Mouse (Mus musculus): ENCODE data around the gene Hinfp. TPM values are rescaled to one million over a fixed set of nuclear protein-coding genes. Genes with fewer than 3 reads are reported as not detected.

The Hinfp gene
- polyA plus RNA-seq, 1 experiment from 2014 or later: 12.1 TPM

GRCm38 (mm10) chr9:44318076-44318825 lies 12.8 kb upstream of the Hinfp start:
- peaks cover 13 to 25% of the 10 kb centered on the region in 2 experiments for H3K4me1 ChIP-seq (ENCODE audit: control insufficient read depth in 2 of 2, insufficient read depth in 2 of 2, low read length in 2 of 2)
- H3K27ac ChIP-seq (replicated peaks in 1 of 2; ENCODE audit: control insufficient read depth in 1 of 2, insufficient read depth in 1 of 2, low read depth in 2 of 2, low read length in 2 of 2): no peak overlapping the region
- 51% methylated on average over 5 of the region's 5 CpGs for WGBS
- peaks cover 33% of the 10 kb centered on the region for H3K36me3 ChIP-seq (ENCODE audit: control insufficient read depth, insufficient read depth, low read length)
- ATAC-seq (ENCODE audit: insufficient number of reproducible peaks, insufficient read depth, low FRiP score, low read depth): no peak
- peak overlapping the region; percentile 91 for H3K9ac ChIP-seq (ENCODE audit: low read length)
- peak overlapping the region in 1 of 2 experiments; percentile 93; a peak in 1 of 4 replicates for H3K4me3 ChIP-seq (ENCODE audit: control insufficient read depth in 1 of 2, insufficient read depth in 1 of 2, low read depth in 1 of 2, low read length in 2 of 2)
- H3K9me3 ChIP-seq (ENCODE audit: control insufficient read depth, low read length): no peaks in the 10 kb centered on the region
- H3K4me2 ChIP-seq (ENCODE audit: low read length): peak overlapping the region; percentile 91
- no peaks in the 10 kb centered on the region for H3K27me3 ChIP-seq (ENCODE audit: control insufficient read depth, insufficient read depth, low read length)

- Histone ChIP-seq H3K4me1 (ENCODE audit: control insufficient read depth in 2 of 2, insufficient read depth in 2 of 2, low read length in 2 of 2) (peaks cover 13 to 25% of the 10 kb centered on the region in 2 experiments), H3K9me3 (ENCODE audit: control insufficient read depth, low read length) (no peaks in the 10 kb centered on the region), H3K27me3 (ENCODE audit: control insufficient read depth, insufficient read depth, low read length) (no peaks in the 10 kb centered on the region), H3K4me2 (ENCODE audit: low read length) (0 out of 2 replicates have a peak overlapping the region, but pooled peaks have one; percentile 91), H3K9ac (ENCODE audit: low read length) (no peak overlapping the region), H3K36me3 (ENCODE audit: control insufficient read depth, insufficient read depth, low read length) (peaks cover 41% of the 10 kb centered on the region), H3K27ac (replicated peaks in 1 of 2; ENCODE audit: control insufficient read depth in 1 of 2, insufficient read depth in 1 of 2, low read depth in 2 of 2, low read length in 2 of 2) (no peak overlapping the region), H3K4me3 (ENCODE audit: control insufficient read depth in 1 of 2, insufficient read depth in 1 of 2, low read depth in 1 of 2, low read length in 2 of 2) (no peak overlapping the region)
- ATAC-seq (ENCODE audit: insufficient number of reproducible peaks, insufficient read depth, low FRiP score, low read depth): no peak
- WGBS: 76% methylated on average over 4 of the region's 4 CpGs
These were observed 12.0 kb upstream of the Hinfp start for GRCm38 (mm10) chr9:44317452-44317851.

- no peaks in the 10 kb centered on the region for H3K9me3 ChIP-seq (ENCODE audit: control insufficient read depth, low read length)
- no peak overlapping the region for H3K9ac ChIP-seq (ENCODE audit: low read length)
- 91% methylated on average over 18 of the region's 18 CpGs for WGBS
- peaks cover 42% of the 10 kb centered on the region for H3K36me3 ChIP-seq (ENCODE audit: control insufficient read depth, insufficient read depth, low read length)
- peaks cover 19 to 25% of the 10 kb centered on the region in 2 experiments for H3K4me1 ChIP-seq (ENCODE audit: control insufficient read depth in 2 of 2, insufficient read depth in 2 of 2, low read length in 2 of 2)
- no peak for ATAC-seq (ENCODE audit: insufficient number of reproducible peaks, insufficient read depth, low FRiP score, low read depth)
- no peak overlapping the region for H3K4me3 ChIP-seq (ENCODE audit: control insufficient read depth in 1 of 2, insufficient read depth in 1 of 2, low read depth in 1 of 2, low read length in 2 of 2)
- no peaks in the 10 kb centered on the region for H3K27me3 ChIP-seq (ENCODE audit: control insufficient read depth, insufficient read depth, low read length)
- H3K4me2 ChIP-seq (ENCODE audit: low read length): no peak overlapping the region
- H3K27ac ChIP-seq (replicated peaks in 1 of 2; ENCODE audit: control insufficient read depth in 1 of 2, insufficient read depth in 1 of 2, low read depth in 2 of 2, low read length in 2 of 2): no peak overlapping the region
These were observed 9.4 kb upstream of the Hinfp start for GRCm38 (mm10) chr9:44314910-44315309.

GRCm38 (mm10) chr9:44314257-44314547 lies 8.7 kb upstream of the Hinfp start:
- no peak overlapping the region for H3K9ac ChIP-seq (ENCODE audit: low read length)
- no peak overlapping the region for H3K4me2 ChIP-seq (ENCODE audit: low read length)
- H3K4me3 ChIP-seq (ENCODE audit: control insufficient read depth in 1 of 2, insufficient read depth in 1 of 2, low read depth in 1 of 2, low read length in 2 of 2): no peak overlapping the region
- 69% methylated on average over 4 of the region's 4 CpGs for WGBS
- peaks cover 42% of the 10 kb centered on the region for H3K36me3 ChIP-seq (ENCODE audit: control insufficient read depth, insufficient read depth, low read length)
- no peak overlapping the region for H3K27ac ChIP-seq (replicated peaks in 1 of 2; ENCODE audit: control insufficient read depth in 1 of 2, insufficient read depth in 1 of 2, low read depth in 2 of 2, low read length in 2 of 2)
- H3K27me3 ChIP-seq (ENCODE audit: control insufficient read depth, insufficient read depth, low read length): no peaks in the 10 kb centered on the region
- no peaks in the 10 kb centered on the region for H3K9me3 ChIP-seq (ENCODE audit: control insufficient read depth, low read length)
- peaks cover 19 to 24% of the 10 kb centered on the region in 2 experiments for H3K4me1 ChIP-seq (ENCODE audit: control insufficient read depth in 2 of 2, insufficient read depth in 2 of 2, low read length in 2 of 2)
- ATAC-seq (ENCODE audit: insufficient number of reproducible peaks, insufficient read depth, low FRiP score, low read depth): no peak

GRCm38 (mm10) chr9:44313476-44314256 lies 8.2 kb upstream of the Hinfp start:
- Histone ChIP-seq H3K4me1 (ENCODE audit: control insufficient read depth in 2 of 2, insufficient read depth in 2 of 2, low read length in 2 of 2) (peaks cover 16 to 18% of the 10 kb centered on the region in 2 experiments), H3K4me3 (ENCODE audit: control insufficient read depth in 1 of 2, insufficient read depth in 1 of 2, low read depth in 1 of 2, low read length in 2 of 2) (no peak overlapping the region), H3K4me2 (ENCODE audit: low read length) (no peak overlapping the region), H3K9me3 (ENCODE audit: control insufficient read depth, low read length) (no peaks in the 10 kb centered on the region), H3K27me3 (ENCODE audit: control insufficient read depth, insufficient read depth, low read length) (no peaks in the 10 kb centered on the region), H3K27ac (replicated peaks in 1 of 2; ENCODE audit: control insufficient read depth in 1 of 2, insufficient read depth in 1 of 2, low read depth in 2 of 2, low read length in 2 of 2) (no peak overlapping the region), H3K36me3 (ENCODE audit: control insufficient read depth, insufficient read depth, low read length) (peaks cover 42% of the 10 kb centered on the region), H3K9ac (ENCODE audit: low read length) (no peak overlapping the region)
- ATAC-seq (ENCODE audit: insufficient number of reproducible peaks, insufficient read depth, low FRiP score, low read depth): no peak
- 70% methylated on average over 19 of the region's 19 CpGs for WGBS

GRCm38 (mm10) chr9:44311136-44312134 lies 6.0 kb upstream of the Hinfp start:
- Histone ChIP-seq H3K4me2 (ENCODE audit: low read length) (peak overlapping the region; percentile 43), H3K27ac (replicated peaks in 1 of 2; ENCODE audit: control insufficient read depth in 1 of 2, insufficient read depth in 1 of 2, low read depth in 2 of 2, low read length in 2 of 2) (peak overlapping the region; percentile 18 to 48; a peak in 1 of 4 replicates), H3K27me3 (ENCODE audit: control insufficient read depth, insufficient read depth, low read length) (no peaks in the 10 kb centered on the region), H3K4me3 (ENCODE audit: control insufficient read depth in 1 of 2, insufficient read depth in 1 of 2, low read depth in 1 of 2, low read length in 2 of 2) (peak overlapping the region in 1 of 2 experiments; percentile 1; a peak in 1 of 4 replicates), H3K9ac (ENCODE audit: low read length) (no peak overlapping the region; the same call in 1 of the 2 replicates), H3K9me3 (ENCODE audit: control insufficient read depth, low read length) (no peaks in the 10 kb centered on the region), H3K36me3 (ENCODE audit: control insufficient read depth, insufficient read depth, low read length) (peaks cover 39% of the 10 kb centered on the region), H3K4me1 (ENCODE audit: control insufficient read depth in 2 of 2, insufficient read depth in 2 of 2, low read length in 2 of 2) (peaks cover 6% of the 10 kb centered on the region in 2 experiments; a peak in 3 of 4 replicates)
- ATAC-seq (ENCODE audit: insufficient number of reproducible peaks, insufficient read depth, low FRiP score, low read depth): peak; percentile 52; the same call in 1 of the 2 replicates
- WGBS: 22% methylated on average over 27 of the region's 27 CpGs

- Histone ChIP-seq H3K9me3 (ENCODE audit: control insufficient read depth, low read length) (no peaks in the 10 kb centered on the region), H3K27me3 (ENCODE audit: control insufficient read depth, insufficient read depth, low read length) (no peaks in the 10 kb centered on the region), H3K4me2 (ENCODE audit: low read length) (peak overlapping the region; percentile 43), H3K4me3 (ENCODE audit: control insufficient read depth in 1 of 2, insufficient read depth in 1 of 2, low read depth in 1 of 2, low read length in 2 of 2) (peak overlapping the region in 1 of 2 experiments; percentile 1; a peak in 1 of 4 replicates), H3K27ac (replicated peaks in 1 of 2; ENCODE audit: control insufficient read depth in 1 of 2, insufficient read depth in 1 of 2, low read depth in 2 of 2, low read length in 2 of 2) (peak overlapping the region; percentile 18 to 48; a peak in 2 of 4 replicates), H3K9ac (ENCODE audit: low read length) (no peak overlapping the region; the same call in 1 of the 2 replicates), H3K36me3 (ENCODE audit: control insufficient read depth, insufficient read depth, low read length) (peaks cover 32% of the 10 kb centered on the region), H3K4me1 (ENCODE audit: control insufficient read depth in 2 of 2, insufficient read depth in 2 of 2, low read length in 2 of 2) (peaks cover 6% of the 10 kb centered on the region in 2 experiments; a peak in 3 of 4 replicates)
- no peak for ATAC-seq (ENCODE audit: insufficient number of reproducible peaks, insufficient read depth, low FRiP score, low read depth)
- WGBS: 38% methylated on average over 10 of the region's 10 CpGs
These were observed 5.3 kb upstream of the Hinfp start for GRCm38 (mm10) chr9:44310750-44311135.

Data from heart, embryonic 14.5 days (tissue).